Mouse (Mus musculus): ENCODE measurements around the gene Plxnc1. TPM values are rescaled to one million over a fixed set of nuclear protein-coding genes. Genes with fewer than 3 reads are reported as not detected.

Gene Plxnc1
- polyA plus RNA-seq, 1 experiment from 2014 or later: 1.8 TPM

DNA sequence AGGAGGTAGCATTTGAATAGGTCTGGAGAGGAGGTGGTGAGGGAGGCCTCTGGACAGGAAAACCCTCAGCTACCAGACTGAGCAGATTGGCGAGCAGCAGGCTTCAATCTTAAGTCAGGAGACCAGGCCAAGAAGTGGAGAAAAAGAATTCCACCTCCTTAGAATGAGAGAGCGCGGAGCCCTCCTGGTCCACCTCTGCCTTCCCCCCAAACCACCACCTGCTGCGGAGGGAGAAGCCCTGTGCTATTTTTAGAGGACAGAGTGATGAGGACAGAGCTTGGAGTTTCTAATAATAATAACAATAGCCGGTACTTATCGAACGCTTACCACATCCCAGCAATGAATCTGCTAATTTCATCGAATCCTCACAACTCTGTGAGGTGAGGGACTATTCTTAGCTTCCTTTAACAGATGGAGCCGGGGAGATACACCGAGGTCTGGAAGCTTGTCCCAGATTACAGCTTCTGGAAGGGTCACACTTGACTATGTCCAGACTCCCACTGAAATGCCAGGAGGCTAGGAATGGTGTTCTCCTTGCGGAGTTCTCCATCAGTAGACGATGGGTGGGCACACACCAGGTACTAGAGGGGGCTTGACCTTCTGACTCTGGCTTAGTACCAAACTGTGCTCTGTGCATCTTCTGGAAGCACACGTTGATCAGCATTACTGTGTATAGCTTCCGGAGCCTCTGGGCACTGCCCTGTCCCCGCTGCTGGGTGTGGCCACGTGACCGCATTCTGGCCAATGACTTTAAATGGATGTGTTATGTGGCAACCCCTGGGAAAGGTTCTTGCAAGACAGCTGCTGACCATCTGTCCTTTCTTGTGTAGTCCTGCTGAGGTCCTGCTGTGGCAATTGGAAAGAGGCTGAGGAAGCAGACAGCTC lies 125.6 kb downstream of the Plxnc1 start:
- WGBS: 91% methylated on average over 17 of the region's 17 CpGs
- Histone ChIP-seq H3K9me3 (no peaks in the 10 kb centered on the region), H3K27ac (no peak overlapping the region), H3K4me3 (no peak overlapping the region), H3K27me3 (ENCODE audit: poor library complexity, severe bottlenecking) (no peaks in the 10 kb centered on the region), H3K36me3 (replicated peaks) (no peaks in the 10 kb centered on the region; the same call in 1 of the 2 replicates), H3K4me1 (peaks cover 13% of the 10 kb centered on the region)
- no peak for DNase-seq (ENCODE audit: extremely low spot score, low spot score)

DNA sequence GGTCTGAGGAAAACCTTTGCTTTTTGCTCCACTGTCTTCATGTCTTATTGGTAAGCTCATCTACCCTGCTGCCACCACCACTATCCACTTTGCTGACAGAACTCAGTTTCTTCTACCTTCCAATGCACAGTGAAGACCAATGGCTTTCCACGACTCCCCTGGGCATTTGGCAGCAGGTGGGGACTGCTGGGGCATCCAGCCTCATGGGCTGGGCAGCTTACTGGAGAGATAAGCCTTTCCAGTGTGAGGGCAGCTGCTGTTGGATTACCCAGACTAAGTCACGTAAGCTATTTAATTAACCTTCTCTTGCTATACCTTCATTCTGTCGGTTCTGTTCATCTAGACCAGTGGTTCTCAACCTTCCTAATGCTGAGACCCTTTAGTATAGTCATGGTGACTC lies 126.5 kb downstream of the Plxnc1 start:
- Histone ChIP-seq H3K9me3 (no peaks in the 10 kb centered on the region), H3K27ac (no peak overlapping the region), H3K36me3 (replicated peaks) (no peaks in the 10 kb centered on the region; the same call in 1 of the 2 replicates), H3K27me3 (ENCODE audit: poor library complexity, severe bottlenecking) (no peaks in the 10 kb centered on the region), H3K4me1 (peaks cover 15% of the 10 kb centered on the region), H3K4me3 (no peak overlapping the region)
- DNase-seq (ENCODE audit: extremely low spot score, low spot score): no peak
- 89% methylated on average over 3 of the region's 3 CpGs for WGBS

DNA sequence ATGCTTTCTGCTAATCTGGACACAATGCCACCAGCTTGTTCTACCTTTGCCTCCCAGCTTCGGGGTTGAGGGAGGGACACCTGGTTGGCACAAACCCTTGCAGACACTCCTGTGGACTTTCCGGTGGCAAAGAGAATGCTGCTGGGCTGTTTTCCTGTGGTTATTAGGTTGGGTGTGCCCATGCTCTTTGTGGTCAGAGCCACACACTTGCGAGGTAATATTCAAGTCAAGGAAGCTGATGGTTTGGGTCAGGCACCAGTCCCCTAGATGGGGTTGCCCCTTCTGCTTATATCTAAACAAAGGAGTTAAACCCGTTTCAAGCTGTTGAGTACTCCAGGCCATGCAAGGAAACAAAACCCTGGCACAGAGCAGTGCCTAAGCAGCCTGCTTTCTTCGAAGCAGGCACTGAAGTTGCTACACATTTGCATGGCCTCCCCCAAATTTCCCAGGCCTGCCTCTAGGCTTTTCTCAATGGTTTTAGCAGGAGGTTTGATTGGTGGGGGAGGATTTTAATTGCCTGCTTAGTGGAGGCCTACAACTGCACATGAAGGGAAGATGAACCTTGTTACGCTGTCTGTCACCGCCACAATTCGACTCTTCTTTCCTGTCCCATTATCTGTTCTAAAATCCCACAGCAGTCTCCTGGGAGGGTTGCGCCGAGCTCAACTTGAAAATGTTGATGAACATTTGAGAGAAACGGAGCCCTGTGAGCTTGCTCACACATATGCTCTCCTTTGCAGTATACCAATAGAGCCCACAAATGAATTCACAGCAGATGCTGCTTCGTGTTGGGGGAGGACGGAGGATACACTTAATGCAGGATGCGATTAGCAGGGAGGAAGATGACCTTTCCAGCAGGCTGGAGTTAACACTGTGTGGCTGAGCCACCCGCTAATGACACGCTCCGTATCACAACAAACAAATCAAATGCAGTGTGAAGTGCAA lies 132.5 kb downstream of the Plxnc1 start:
- WGBS: 79% methylated on average over 17 of the region's 17 CpGs
- Histone ChIP-seq H3K27ac (peak overlapping the region; percentile 56; the same call in 1 of the 2 replicates), H3K36me3 (replicated peaks) (peaks cover 12% of the 10 kb centered on the region; the same call in 1 of the 2 replicates), H3K4me3 (no peak overlapping the region), H3K9me3 (no peaks in the 10 kb centered on the region), H3K4me1 (peaks cover 35% of the 10 kb centered on the region), H3K27me3 (ENCODE audit: poor library complexity, severe bottlenecking) (no peaks in the 10 kb centered on the region)
- no peak for DNase-seq (ENCODE audit: extremely low spot score, low spot score)

DNA sequence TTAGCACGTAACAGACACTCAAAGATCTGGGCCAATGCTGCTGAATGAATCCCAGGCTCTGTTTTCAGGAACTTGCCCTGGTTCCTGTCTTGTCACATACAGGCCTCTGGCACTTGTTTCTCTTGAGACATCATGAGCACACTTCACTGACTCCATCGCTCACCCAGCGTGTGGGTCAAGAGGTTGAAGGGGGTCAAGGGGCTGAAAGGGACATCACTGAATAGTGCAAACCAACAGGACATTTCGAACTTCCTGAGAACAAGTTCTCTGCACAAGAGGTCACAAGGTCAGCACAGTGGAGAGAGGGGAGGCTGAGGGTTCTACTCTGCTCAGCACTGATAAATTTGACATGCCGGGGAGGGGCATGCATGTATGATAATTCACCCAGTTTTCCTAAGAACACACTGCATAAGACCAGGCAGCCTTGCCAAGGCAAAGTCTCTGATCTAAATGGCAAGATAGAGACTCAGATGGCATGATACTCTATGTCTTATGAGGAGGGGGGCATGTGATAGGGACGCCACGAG lies 134.6 kb downstream of the Plxnc1 start:
- peaks cover 35% of the 10 kb centered on the region for H3K4me1 ChIP-seq
- H3K36me3 ChIP-seq (replicated peaks): peaks cover 12% of the 10 kb centered on the region; the same call in 1 of the 2 replicates
- no peaks in the 10 kb centered on the region for H3K9me3 ChIP-seq
- WGBS: 76% methylated on average over 7 of the region's 7 CpGs
- no peak for DNase-seq (ENCODE audit: extremely low spot score, low spot score)
- H3K27ac ChIP-seq: no peak overlapping the region
- no peak overlapping the region for H3K4me3 ChIP-seq
- H3K27me3 ChIP-seq (ENCODE audit: poor library complexity, severe bottlenecking): no peaks in the 10 kb centered on the region

DNA sequence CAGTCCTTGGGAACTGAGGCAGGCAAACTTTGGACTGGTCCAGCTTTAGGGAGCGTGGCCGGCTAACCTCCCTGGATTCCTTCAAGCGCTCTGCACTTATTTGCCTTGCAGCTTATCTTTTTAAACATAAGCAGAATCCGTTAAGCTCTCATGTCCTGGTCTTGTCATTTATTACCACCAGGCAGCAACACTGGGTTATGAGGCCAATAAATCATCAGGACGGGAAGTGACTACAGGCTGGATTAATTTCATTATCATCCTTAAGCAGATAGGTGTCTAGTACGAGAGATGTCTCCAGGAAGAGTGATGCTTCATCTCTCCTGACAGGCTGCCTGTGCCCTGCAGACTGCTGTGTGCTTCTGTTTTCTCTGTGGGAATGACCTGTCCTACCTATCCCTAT lies 136.4 kb downstream of the Plxnc1 start:
- DNase-seq (ENCODE audit: extremely low spot score, low spot score): no peak
- WGBS: 89% methylated on average over 6 of the region's 6 CpGs
- H3K4me3 ChIP-seq: no peak overlapping the region
- H3K4me1 ChIP-seq: peaks cover 25% of the 10 kb centered on the region
- no peaks in the 10 kb centered on the region for H3K9me3 ChIP-seq
- H3K36me3 ChIP-seq (replicated peaks): peaks cover 12% of the 10 kb centered on the region; the same call in 1 of the 2 replicates
- no peak overlapping the region for H3K27ac ChIP-seq
- no peaks in the 10 kb centered on the region for H3K27me3 ChIP-seq (ENCODE audit: poor library complexity, severe bottlenecking)

DNA sequence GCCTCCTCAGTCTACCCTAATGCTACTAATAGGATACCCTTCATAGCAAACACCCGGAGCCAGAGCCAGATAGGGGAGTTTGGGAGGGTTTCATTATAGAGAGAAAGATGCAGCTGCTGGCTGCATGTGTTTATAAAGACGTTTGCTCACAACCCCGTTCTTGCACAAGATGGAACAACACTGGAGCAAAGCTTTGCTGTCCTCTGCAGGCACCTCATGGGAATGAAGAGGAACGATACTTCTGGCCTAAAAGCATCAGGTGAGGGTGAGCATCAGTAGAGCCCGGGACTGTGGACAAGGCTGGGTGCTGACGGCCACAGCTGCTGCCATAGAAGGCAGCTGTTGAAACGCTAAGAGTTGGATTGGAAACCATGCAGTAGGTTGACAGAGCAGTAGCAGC lies 137.3 kb downstream of the Plxnc1 start:
- Histone ChIP-seq H3K4me1 (peaks cover 15% of the 10 kb centered on the region), H3K9me3 (no peaks in the 10 kb centered on the region), H3K27me3 (ENCODE audit: poor library complexity, severe bottlenecking) (no peaks in the 10 kb centered on the region), H3K4me3 (no peak overlapping the region), H3K36me3 (replicated peaks) (peaks cover 9% of the 10 kb centered on the region; the same call in 1 of the 2 replicates), H3K27ac (no peak overlapping the region)
- WGBS: 86% methylated on average over 7 of the region's 7 CpGs
- no peak for DNase-seq (ENCODE audit: extremely low spot score, low spot score)

DNA sequence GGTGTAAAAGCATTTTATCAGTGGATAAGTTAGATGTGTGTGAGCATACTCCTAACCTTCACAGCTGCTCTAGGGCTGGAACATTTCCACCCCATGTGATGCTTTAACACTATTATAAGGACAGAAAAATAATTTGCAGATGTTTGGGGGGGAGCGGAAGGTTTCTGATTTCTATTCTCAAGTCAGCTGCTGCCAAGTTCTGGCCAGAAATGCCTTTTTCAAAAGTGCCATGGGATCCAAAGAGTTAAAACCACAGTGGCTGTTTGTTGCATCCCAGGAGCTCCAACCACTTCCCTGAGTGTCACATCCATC lies 139.8 kb downstream of the Plxnc1 start:
- H3K27me3 ChIP-seq (ENCODE audit: poor library complexity, severe bottlenecking): no peaks in the 10 kb centered on the region
- no peak overlapping the region for H3K27ac ChIP-seq
- H3K4me3 ChIP-seq: no peak overlapping the region
- peaks cover 13% of the 10 kb centered on the region for H3K36me3 ChIP-seq (replicated peaks)
- H3K9me3 ChIP-seq: no peaks in the 10 kb centered on the region
- H3K4me1 ChIP-seq: peaks cover 12% of the 10 kb centered on the region
- 98% methylated on average over 1 of the region's 1 CpGs for WGBS
- no peak for DNase-seq (ENCODE audit: extremely low spot score, low spot score)

DNA sequence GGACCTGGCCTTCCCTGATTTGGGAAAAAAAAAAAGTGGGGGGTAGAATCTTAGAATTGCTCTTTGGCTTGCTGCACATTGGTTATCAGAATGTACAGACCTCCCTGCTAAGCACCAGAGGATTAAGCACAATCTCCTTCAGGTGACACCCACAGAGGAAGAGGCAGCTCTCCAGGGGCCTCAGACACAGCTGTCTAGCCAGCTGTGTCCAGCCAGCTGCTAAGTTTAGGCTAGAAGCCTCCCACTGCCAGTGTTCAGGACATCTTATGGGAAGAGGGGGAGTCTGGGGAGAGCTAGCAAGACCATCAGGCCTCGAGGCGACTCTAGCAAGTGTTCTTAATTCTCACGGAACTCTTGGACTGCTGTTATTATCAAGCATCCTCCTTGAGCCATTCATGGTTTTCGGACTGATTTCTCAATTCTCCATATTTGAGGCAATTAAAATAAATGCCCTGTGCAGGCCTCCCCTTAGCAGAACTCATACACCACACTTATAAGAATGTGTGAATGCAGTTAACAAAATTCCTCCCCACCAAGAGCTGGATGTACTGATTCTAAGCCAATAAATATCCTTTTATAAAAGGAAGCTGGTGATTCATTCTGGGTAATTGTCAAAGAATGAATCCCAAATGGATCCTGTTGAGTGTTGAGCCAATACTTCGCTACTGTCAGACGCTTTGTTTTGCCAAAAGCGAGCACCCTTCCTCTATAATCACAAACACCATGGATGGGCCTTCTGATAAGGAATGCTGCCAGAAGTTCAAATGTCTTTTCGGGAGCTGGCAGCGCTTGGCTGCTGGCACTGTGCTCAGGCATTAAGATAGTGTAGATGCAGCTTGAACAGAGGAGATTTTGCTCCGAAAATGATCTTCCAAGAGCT lies 140.4 kb downstream of the Plxnc1 start:
- no peak for DNase-seq (ENCODE audit: extremely low spot score, low spot score)
- 87% methylated on average over 10 of the region's 10 CpGs for WGBS
- Histone ChIP-seq H3K9me3 (no peaks in the 10 kb centered on the region), H3K4me3 (no peak overlapping the region), H3K27me3 (ENCODE audit: poor library complexity, severe bottlenecking) (no peaks in the 10 kb centered on the region), H3K27ac (no peak overlapping the region), H3K36me3 (replicated peaks) (peaks cover 14% of the 10 kb centered on the region), H3K4me1 (peaks cover 18% of the 10 kb centered on the region)

DNA sequence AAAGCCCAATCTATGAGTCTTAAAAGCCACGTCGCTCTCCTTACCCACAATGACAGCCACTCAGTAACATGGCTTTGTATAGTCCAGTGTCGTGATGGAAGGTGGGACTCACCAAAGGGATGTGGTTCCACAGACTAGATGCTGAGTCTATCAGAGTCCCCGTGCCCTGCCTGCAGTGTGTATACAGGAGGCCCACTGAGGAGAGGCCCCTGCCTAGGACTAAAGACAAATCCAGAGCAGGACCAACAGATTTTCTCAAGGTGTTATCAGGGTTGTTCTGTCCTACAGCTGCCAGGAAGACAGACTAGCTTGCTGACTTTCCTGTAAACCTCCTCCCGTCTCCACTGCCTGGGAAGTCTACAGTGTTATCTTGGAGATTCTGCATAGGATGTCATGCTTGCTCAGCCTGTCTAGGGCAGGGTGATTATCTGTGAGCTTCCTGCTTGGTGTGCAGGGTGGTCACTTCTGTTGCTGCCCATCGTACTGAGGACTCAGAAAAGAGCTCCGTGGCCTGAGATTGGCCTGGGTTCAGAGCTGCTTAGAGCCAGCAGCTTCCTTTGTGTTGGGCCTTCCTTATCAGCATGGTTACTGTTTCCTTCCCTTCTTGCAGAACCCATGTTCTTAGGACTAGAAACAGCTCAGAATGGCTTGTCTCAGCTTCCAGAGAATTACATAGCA lies 143.8 kb downstream of the Plxnc1 start:
- Histone ChIP-seq H3K4me3 (no peak overlapping the region), H3K27ac (no peak overlapping the region), H3K4me1 (peaks cover 13% of the 10 kb centered on the region), H3K36me3 (replicated peaks) (peaks cover 37% of the 10 kb centered on the region), H3K27me3 (ENCODE audit: poor library complexity, severe bottlenecking) (no peaks in the 10 kb centered on the region), H3K9me3 (no peaks in the 10 kb centered on the region)
- WGBS: 89% methylated on average over 7 of the region's 7 CpGs
- no peak for DNase-seq (ENCODE audit: extremely low spot score, low spot score)

DNA sequence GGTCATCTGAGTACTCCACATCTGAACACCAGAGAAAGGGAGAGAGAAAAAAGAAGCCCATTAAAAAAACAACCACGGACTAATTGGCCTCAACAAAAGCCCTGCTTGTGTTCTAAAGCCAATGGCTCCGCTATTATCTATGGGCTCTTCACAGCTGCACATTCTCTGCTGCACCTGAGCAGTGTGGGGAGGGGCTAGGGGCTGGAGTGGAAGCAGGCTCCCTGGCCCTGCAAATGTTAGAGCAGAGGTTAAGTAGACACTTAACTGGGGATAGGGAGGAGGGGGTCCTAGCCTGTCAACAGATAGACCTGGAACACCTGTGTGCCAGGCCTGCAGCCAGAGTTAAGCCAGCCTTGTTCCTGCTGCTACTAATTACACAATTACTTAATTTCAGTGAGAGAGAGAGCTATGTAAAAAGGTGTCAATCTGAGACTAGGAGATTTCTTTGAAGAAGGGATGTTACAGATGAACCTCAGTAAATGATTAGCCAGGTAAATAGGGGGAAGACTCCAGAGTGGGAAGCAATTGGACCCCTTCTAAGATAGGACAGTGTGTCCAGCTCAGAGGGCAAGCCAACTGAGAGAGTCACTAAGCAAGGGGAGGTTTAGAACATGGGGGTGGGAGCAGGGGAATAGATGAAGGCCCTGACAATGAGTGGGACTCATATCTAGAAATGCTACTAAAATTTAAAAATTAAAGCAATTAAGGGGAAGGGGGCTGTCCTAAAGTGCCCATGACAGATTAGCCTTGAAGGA lies 145.0 kb downstream of the Plxnc1 start:
- Histone ChIP-seq H3K27me3 (ENCODE audit: poor library complexity, severe bottlenecking) (no peaks in the 10 kb centered on the region), H3K36me3 (replicated peaks) (peaks cover 42% of the 10 kb centered on the region), H3K9me3 (no peaks in the 10 kb centered on the region), H3K4me3 (no peak overlapping the region), H3K4me1 (peaks cover 13% of the 10 kb centered on the region), H3K27ac (no peak overlapping the region)
- no peak for DNase-seq (ENCODE audit: extremely low spot score, low spot score)
- 23% methylated on average over 2 of the region's 2 CpGs for WGBS

DNA sequence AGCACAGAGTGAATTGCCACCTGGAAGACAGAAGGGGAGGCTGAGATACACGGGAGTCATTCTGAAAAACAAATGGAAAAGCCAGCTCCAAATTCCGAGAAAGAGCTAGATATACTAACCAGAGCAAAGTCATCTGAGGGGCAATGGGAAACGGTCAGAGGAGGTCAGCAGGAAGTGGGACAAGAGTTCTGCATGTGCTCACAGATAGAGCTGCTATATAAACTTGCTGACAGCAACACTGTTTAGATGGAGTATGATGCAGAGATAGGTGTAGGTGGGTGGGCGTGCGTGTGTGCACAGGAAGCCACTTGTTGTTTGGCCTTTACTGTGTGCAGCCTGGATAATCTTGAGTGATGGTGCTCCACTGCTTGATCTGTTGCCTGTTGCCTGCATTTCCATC lies 146.5 kb downstream of the Plxnc1 start:
- Histone ChIP-seq H3K27ac (no peak overlapping the region), H3K36me3 (replicated peaks) (peaks cover 52% of the 10 kb centered on the region), H3K4me3 (no peak overlapping the region), H3K27me3 (ENCODE audit: poor library complexity, severe bottlenecking) (no peaks in the 10 kb centered on the region), H3K4me1 (peaks cover 13% of the 10 kb centered on the region), H3K9me3 (no peaks in the 10 kb centered on the region)
- WGBS: 90% methylated on average over 5 of the region's 5 CpGs
- DNase-seq (ENCODE audit: extremely low spot score, low spot score): no peak

Data from forebrain, embryonic 10.5 days (tissue).